Mouse (Mus musculus) hindbrain, embryonic 10.5 days (tissue): ENCODE measurements around the gene Cpne8. TPM values are rescaled to one million over a fixed set of nuclear protein-coding genes. Genes with fewer than 3 reads are reported as not detected.
"Not testable (repeated sequence)": the region's sequence is repeated elsewhere in the genome, so short reads cannot be mapped to it uniquely, and the experiment has no call there.

Experiments
- DNase-seq: peaks from one replicate; pipeline ENCODE4 v3.0.0-alpha.2; 2017; ENCODE audit warnings: low spot score
- H3K27ac ChIP-seq: fragments of 300-500 bp; sonication (generic); 2 replicates; pipeline ENCODE4 v1.5.1; 2016; ENCODE audit warnings: mild to moderate bottlenecking, moderate library complexity
- H3K27me3 ChIP-seq: fragments of 300-500 bp; sonication (generic); 2 replicates; pipeline ENCODE4 v1.6.1; 2016; ENCODE audit warnings: mild to moderate bottlenecking; ENCODE audit not compliant: poor library complexity, insufficient read depth, severe bottlenecking
- H3K36me3 ChIP-seq: fragments of 300-500 bp; sonication (generic); 2 replicates; pipeline ENCODE4 v1.6.1; 2016; ENCODE audit warnings: mild to moderate bottlenecking, moderate library complexity
- H3K4me1 ChIP-seq: fragments of 300-500 bp; sonication (generic); replicated peaks from 2 replicates; pipeline ENCODE4 v1.6.1; 2016; ENCODE audit warnings: mild to moderate bottlenecking
- H3K4me3 ChIP-seq: fragments of 300-500 bp; sonication (generic); 2 replicates; pipeline ENCODE4 v1.5.1; 2016; ENCODE audit warnings: mild to moderate bottlenecking, moderate library complexity
- H3K9me3 ChIP-seq: fragments of 300-500 bp; sonication (generic); 2 replicates; pipeline ENCODE4 v1.6.1; 2016; ENCODE audit warnings: mild to moderate bottlenecking, moderate library complexity
- WGBS: fragments of 180-500 bp; shearing (Covaris S2); methylation state at CpG from one replicate; pipeline ENCODE4 v1.1.7; 2016; 5-methylcytosine and 5-hydroxymethylcytosine counted together
- polyA plus RNA-seq: library from polyadenylated mRNA; unstranded; fragments of >200 nt; fragmentation: Nextera tagmentation; extraction: Ambion mirVana; gene quantifications from 2 replicates; pipeline ENCODE4 v1.2.1, GENCODE M21; 2016

The Cpne8 gene
- polyA plus RNA-seq, 1 experiment from 2014 or later: 3.9 TPM

GRCm38 (mm10) chr15:90535730-90536129 is 143.5 kb downstream of the Cpne8 start:
- H3K4me1 ChIP-seq: no peaks in the 10 kb centered on the region
- H3K36me3 ChIP-seq: no peaks in the 10 kb centered on the region
- no peaks in the 10 kb centered on the region for H3K27me3 ChIP-seq
- no peak overlapping the region for H3K4me3 ChIP-seq
- H3K27ac ChIP-seq: no peak overlapping the region
- no peak for DNase-seq
- WGBS: 73% methylated on average over 7 of the region's 7 CpGs
- no peaks in the 10 kb centered on the region for H3K9me3 ChIP-seq

- H3K36me3 ChIP-seq: no peaks in the 10 kb centered on the region
- no peak for DNase-seq
- H3K4me3 ChIP-seq: no peak overlapping the region
- H3K9me3 ChIP-seq: no peaks in the 10 kb centered on the region
- H3K4me1 ChIP-seq: no peaks in the 10 kb centered on the region
- H3K27me3 ChIP-seq: no peaks in the 10 kb centered on the region
- 91% methylated on average over 4 of the region's 4 CpGs for WGBS
- H3K27ac ChIP-seq: no peak overlapping the region
Observed at GRCm38 (mm10) chr15:90512769-90513168, 166.5 kb downstream of the Cpne8 start.

- H3K27ac ChIP-seq: no peak overlapping the region
Observed at GRCm38 (mm10) chr15:90497080-90497479, 182.2 kb downstream of the Cpne8 start.

GRCm38 (mm10) chr15:90491558-90491957 is 187.7 kb downstream of the Cpne8 start:
- no peak for DNase-seq
- 78% methylated on average over 6 of the region's 6 CpGs for WGBS
- no peaks in the 10 kb centered on the region for H3K9me3 ChIP-seq

More at GRCm38 (mm10) chr15:90497080-90497479, 182.2 kb downstream of the Cpne8 start:
- no peak overlapping the region for H3K4me3 ChIP-seq
- no peak for DNase-seq
- 91% methylated on average over 3 of the region's 3 CpGs for whole genome bisulfite sequencing
- no peaks in the 10 kb centered on the region for H3K9me3 ChIP-seq
- H3K36me3 ChIP-seq: no peaks in the 10 kb centered on the region
- H3K27me3 ChIP-seq: no peaks in the 10 kb centered on the region
- H3K4me1 ChIP-seq: no peaks in the 10 kb centered on the region

GRCm38 (mm10) chr15:90490186-90490585 is 189.0 kb downstream of the Cpne8 start:
- WGBS: 94% methylated on average over 7 of the region's 7 CpGs
- Histone ChIP-seq H3K4me3 (no peak overlapping the region), H3K9me3 (no peaks in the 10 kb centered on the region), H3K27ac (no peak overlapping the region), H3K27me3 (no peaks in the 10 kb centered on the region), H3K4me1 (no peaks in the 10 kb centered on the region), H3K36me3 (no peaks in the 10 kb centered on the region)
- no peak for DNase-seq

More at GRCm38 (mm10) chr15:90491558-90491957, 187.7 kb downstream of the Cpne8 start:
- no peak overlapping the region for H3K27ac ChIP-seq
- H3K4me3 ChIP-seq: no peak overlapping the region
- no peaks in the 10 kb centered on the region for H3K27me3 ChIP-seq
- H3K36me3 ChIP-seq: no peaks in the 10 kb centered on the region
- H3K4me1 ChIP-seq: no peaks in the 10 kb centered on the region

GRCm38 (mm10) chr15:90470561-90470960 is 208.7 kb downstream of the Cpne8 start:
- not testable (repeated sequence) for H3K4me3 ChIP-seq, DNase-seq

GRCm38 (mm10) chr15:90463281-90463680 is 216.0 kb downstream of the Cpne8 start:
- H3K4me1 ChIP-seq: no peaks in the 10 kb centered on the region
- DNase-seq: no peak
- no peak overlapping the region for H3K4me3 ChIP-seq
- 0 out of 2 replicates have a peak, but pooled peaks cover 3% of the 10 kb centered on the region for H3K9me3 ChIP-seq
- no peaks in the 10 kb centered on the region for H3K36me3 ChIP-seq
- H3K27me3 ChIP-seq: no peaks in the 10 kb centered on the region
- H3K27ac ChIP-seq: no peak overlapping the region
- WGBS: 86% methylated on average over 2 of the region's 2 CpGs

More at GRCm38 (mm10) chr15:90470561-90470960, 208.7 kb downstream of the Cpne8 start:
- not testable (repeated sequence) for H3K9me3 ChIP-seq, H3K4me1 ChIP-seq, H3K27me3 ChIP-seq, H3K27ac ChIP-seq, H3K36me3 ChIP-seq

GRCm38 (mm10) chr15:90446076-90446475 is 233.2 kb downstream of the Cpne8 start:
- WGBS: 87% methylated on average over 1 of the region's 1 CpGs
- no peak for DNase-seq

More at GRCm38 (mm10) chr15:90446076-90446475, 233.2 kb downstream of the Cpne8 start:
- no peak overlapping the region for H3K4me3 ChIP-seq
- H3K9me3 ChIP-seq: no peaks in the 10 kb centered on the region
- H3K27me3 ChIP-seq: no peaks in the 10 kb centered on the region
- H3K4me1 ChIP-seq: no peaks in the 10 kb centered on the region
- no peak overlapping the region for H3K27ac ChIP-seq
- no peaks in the 10 kb centered on the region for H3K36me3 ChIP-seq
